Mouse (Mus musculus) stomach, embryonic 14.5 days (tissue): Measurements from ENCODE around the gene Sec61a2. TPM values are rescaled to one million over a fixed set of nuclear protein-coding genes. Genes with fewer than 3 reads are reported as not detected.

Experiments
- ATAC-seq: fragments of 200-750 bp; cut with Nextera tagmentation; 2 replicates; pipeline ENCODE4 v1.8.0; 2017; ENCODE audit warnings: low read depth, moderate TSS enrichment; ENCODE audit not compliant: insufficient number of reproducible peaks, insufficient read depth, low FRiP score
- H3K27ac ChIP-seq: fragments of 300-500 bp; sonication (generic); 2 replicates; pipeline ENCODE4 v1.5.1; 2014; ENCODE audit warnings: mild to moderate bottlenecking, low read length, moderate library complexity, mixed read lengths
- H3K27me3 ChIP-seq: fragments of 300-500 bp; sonication (generic); 2 replicates; pipeline ENCODE4 v1.6.1; 2014; ENCODE audit warnings: low read length, control low read depth, mixed read lengths; ENCODE audit not compliant: control insufficient read depth, insufficient read depth
- H3K36me3 ChIP-seq: fragments of 300-500 bp; sonication (generic); 2 replicates; pipeline ENCODE4 v1.6.1; 2014; ENCODE audit warnings: mild to moderate bottlenecking, control low read depth, low read length, moderate library complexity, mixed read lengths; ENCODE audit not compliant: control insufficient read depth, insufficient read depth
- H3K4me1 ChIP-seq: fragments of 300-500 bp; sonication (generic); 2 replicates; pipeline ENCODE4 v1.6.1; 2014; ENCODE audit warnings: low read length, control low read depth, mixed read lengths; ENCODE audit not compliant: control insufficient read depth, insufficient read depth
- H3K4me2 ChIP-seq: fragments of 300-500 bp; sonication (generic); replicated peaks from 2 replicates; pipeline ENCODE4 v1.6.1; 2014; ENCODE audit warnings: low read depth, low read length, control low read depth
- H3K4me3 ChIP-seq: fragments of 300-500 bp; sonication (generic); 2 replicates; pipeline ENCODE4 v1.5.1; 2014; ENCODE audit warnings: low read depth, low read length, control low read depth
- H3K9ac ChIP-seq: fragments of 300-500 bp; sonication (generic); replicated peaks from 2 replicates; pipeline ENCODE4 v1.6.1; 2014; ENCODE audit warnings: low read depth, mild to moderate bottlenecking, control low read depth, low read length, moderate library complexity, mixed read lengths
- H3K9me3 ChIP-seq: fragments of 300-500 bp; sonication (generic); 2 replicates; pipeline ENCODE4 v1.6.1; 2016; ENCODE audit warnings: low read depth, low read length, control low read depth; ENCODE audit not compliant: control insufficient read depth
- whole genome bisulfite sequencing: fragments of 180-500 bp; shearing (Covaris S2); extraction: QIAGEN DNeasy Blood & Tissue Kit; methylation state at CpG from one replicate; pipeline ENCODE4 v1.1.7; 2014; 5-methylcytosine and 5-hydroxymethylcytosine counted together
- polyA plus RNA-seq: library from polyadenylated mRNA; unstranded; fragments of >200 nt; fragmentation: Nextera tagmentation; extraction: Ambion mirVana; gene quantifications from 2 replicates; pipeline ENCODE4 v1.2.1, GENCODE M21; 2014

The Sec61a2 gene
- polyA plus RNA-seq, 1 experiment from 2014 or later, result 99.8 TPM

DNA sequence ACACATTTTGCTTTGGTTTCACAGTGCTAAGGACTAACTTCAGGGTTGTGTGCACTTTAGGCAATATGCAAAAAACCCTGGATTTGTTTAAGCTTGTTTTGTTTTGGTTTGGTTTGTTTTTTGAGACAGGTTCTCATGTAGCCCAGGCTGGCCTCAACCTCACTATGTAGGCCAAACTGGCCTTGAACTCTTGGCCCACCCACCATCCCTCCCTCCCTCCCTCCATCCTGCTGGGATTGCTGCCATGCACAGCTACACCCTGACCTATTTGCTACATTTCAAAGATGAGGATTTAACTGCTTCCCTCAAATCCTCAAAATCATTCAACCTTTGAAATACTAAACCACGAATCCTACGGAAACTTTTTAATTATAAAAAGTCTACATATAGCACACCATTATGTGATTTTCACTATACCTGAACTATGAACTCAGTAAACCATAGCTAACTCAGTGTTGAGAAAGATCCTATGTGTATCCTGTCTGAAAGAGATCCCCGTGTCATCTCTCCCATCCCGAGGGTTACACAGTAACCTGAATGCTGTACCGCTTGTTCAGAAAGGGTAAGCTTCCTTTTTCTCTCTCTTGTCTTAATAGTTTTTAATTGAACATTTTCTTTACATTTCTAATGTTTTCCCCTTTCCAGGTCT is 69.8 kb downstream of the Sec61a2 start:
- Histone ChIP-seq H3K4me3 (no peak overlapping the region), H3K9ac (no peak overlapping the region), H3K27me3 (no peaks in the 10 kb centered on the region), H3K4me1 (no peaks in the 10 kb centered on the region), H3K9me3 (no peaks in the 10 kb centered on the region), H3K27ac (no peak overlapping the region), H3K4me2 (no peak overlapping the region), H3K36me3 (peaks cover 27% of the 10 kb centered on the region; the same call in 1 of the 2 replicates)
- WGBS, result 91% methylated on average over 5 of the region's 5 CpGs
- no peak for ATAC-seq

DNA sequence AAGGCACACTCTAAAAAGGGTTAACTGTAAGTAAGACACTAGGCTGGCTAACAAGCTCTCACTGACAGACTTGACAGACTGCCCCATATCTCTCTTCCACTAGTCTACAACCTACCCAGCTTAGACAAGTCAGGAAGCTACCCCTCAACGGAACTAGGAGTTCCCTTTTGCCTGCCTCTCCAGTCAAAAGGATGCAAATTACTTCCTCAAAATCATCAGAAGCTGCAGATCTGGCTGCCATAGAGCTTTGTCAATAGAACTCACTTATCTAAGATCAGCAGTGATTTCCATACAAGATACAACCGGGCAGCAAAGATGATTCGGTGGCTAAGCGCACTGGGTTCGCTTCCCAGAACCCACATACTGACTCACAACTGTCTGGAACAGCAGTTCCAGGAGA is 70.5 kb downstream of the Sec61a2 start:
- no peak for ATAC-seq
- WGBS, result 81% methylated on average over 5 of the region's 5 CpGs
- Histone ChIP-seq H3K4me1 (no peaks in the 10 kb centered on the region), H3K4me3 (no peak overlapping the region), H3K9me3 (no peaks in the 10 kb centered on the region), H3K4me2 (no peak overlapping the region), H3K27me3 (no peaks in the 10 kb centered on the region), H3K27ac (no peak overlapping the region), H3K36me3 (peaks cover 29% of the 10 kb centered on the region; the same call in 1 of the 2 replicates), H3K9ac (no peak overlapping the region)

DNA sequence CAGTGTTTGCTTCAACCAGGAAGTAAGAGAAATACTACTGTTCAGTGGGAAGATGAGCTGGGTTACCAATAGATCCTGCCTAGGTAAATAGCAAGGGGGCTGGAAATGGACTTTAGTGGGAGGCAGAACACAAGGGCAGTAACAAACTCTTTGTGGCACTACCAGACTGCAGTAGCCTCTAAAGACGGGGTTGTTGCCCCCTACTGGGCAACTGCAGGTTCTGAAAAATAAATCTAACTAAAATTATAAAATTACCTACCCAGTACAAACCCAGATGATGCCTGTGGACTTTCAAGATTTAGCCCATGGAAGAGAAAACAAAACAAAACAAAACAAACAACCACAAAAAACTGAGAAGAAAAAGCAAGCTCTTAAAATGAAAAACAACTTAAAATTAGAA is 71.0 kb downstream of the Sec61a2 start:
- no peak overlapping the region for H3K4me2 ChIP-seq
- H3K9me3 ChIP-seq, result no peaks in the 10 kb centered on the region
- no peaks in the 10 kb centered on the region for H3K27me3 ChIP-seq
- no peak overlapping the region for H3K27ac ChIP-seq
- no peaks in the 10 kb centered on the region for H3K4me1 ChIP-seq
- 18% methylated on average over 1 of the region's 1 CpGs for WGBS
- no peak overlapping the region for H3K9ac ChIP-seq
- no peak for ATAC-seq
- no peak overlapping the region for H3K4me3 ChIP-seq
- H3K36me3 ChIP-seq, result peaks cover 34% of the 10 kb centered on the region; the same call in 1 of the 2 replicates

DNA sequence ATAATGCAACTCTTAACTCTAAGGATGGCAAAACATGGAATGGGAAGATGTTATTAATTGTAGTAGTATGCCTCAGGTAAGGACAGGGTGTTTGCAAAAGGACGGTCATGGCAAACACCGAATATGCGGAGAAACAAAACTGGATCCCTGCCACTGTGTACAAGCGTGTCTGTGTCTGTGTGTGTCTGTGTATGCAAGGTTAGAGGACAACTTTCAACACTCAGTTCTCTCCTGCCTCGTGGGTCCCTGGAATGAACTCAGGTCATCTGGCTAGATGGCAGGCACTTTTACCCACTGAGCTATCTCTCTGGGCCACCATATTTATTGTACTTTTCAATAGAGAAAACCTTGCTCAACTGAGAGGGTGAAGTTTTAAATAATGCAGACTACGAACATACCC is 72.8 kb downstream of the Sec61a2 start:
- no peaks in the 10 kb centered on the region for H3K27me3 ChIP-seq
- 96% methylated on average over 6 of the region's 6 CpGs for WGBS
- ATAC-seq, result no peak
- H3K9ac ChIP-seq, result no peak overlapping the region
- H3K4me1 ChIP-seq, result no peaks in the 10 kb centered on the region
- no peaks in the 10 kb centered on the region for H3K9me3 ChIP-seq
- H3K4me3 ChIP-seq, result no peak overlapping the region
- peaks cover 48% of the 10 kb centered on the region; the same call in 1 of the 2 replicates for H3K36me3 ChIP-seq
- H3K4me2 ChIP-seq, result no peak overlapping the region
- no peak overlapping the region for H3K27ac ChIP-seq

DNA sequence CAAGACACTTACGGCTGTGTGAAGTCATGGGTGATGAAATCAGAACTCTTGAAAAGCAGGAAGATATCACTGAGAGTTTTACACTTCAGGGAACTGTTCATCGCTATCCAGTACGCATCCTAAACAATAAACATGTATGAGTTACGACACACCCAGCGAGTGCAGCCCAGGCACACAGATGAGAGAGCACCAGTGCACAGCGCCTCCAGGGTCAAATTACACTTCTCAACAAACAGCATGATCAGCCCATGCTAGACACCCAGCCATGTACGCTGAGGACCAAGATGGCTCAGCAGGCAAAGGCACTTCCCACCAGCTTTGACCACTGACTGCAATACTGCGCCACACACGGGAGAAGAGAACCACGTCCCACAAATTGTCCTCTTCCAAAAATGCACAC is 74.0 kb downstream of the Sec61a2 start:
- no peak for ATAC-seq
- no peak overlapping the region for H3K4me2 ChIP-seq
- 90% methylated on average over 10 of the region's 10 CpGs for WGBS
- H3K27me3 ChIP-seq, result no peaks in the 10 kb centered on the region
- no peak overlapping the region for H3K4me3 ChIP-seq
- no peaks in the 10 kb centered on the region for H3K9me3 ChIP-seq
- peaks cover 45% of the 10 kb centered on the region; the same call in 1 of the 2 replicates for H3K36me3 ChIP-seq
- no peak overlapping the region for H3K27ac ChIP-seq
- no peaks in the 10 kb centered on the region for H3K4me1 ChIP-seq
- no peak overlapping the region for H3K9ac ChIP-seq

Other genes starting within 250 kb of the Sec61a2 start
- 19.1 and 20.5 TPM in 2 replicates for gene Camk1d, start 180.9 kb downstream of the Sec61a2 start, polyA plus RNA-seq
- gene Nudt5, start 50.4 kb downstream of the Sec61a2 start, polyA plus RNA-seq, result 71.0 and 73.0 TPM in 2 replicates
- 277 and 302 TPM in 2 replicates for gene Cdc123, start 50.3 kb downstream of the Sec61a2 start, polyA plus RNA-seq
- gene Gm13199, start 32.5 kb downstream of the Sec61a2 start, polyA plus RNA-seq, result 1.2 and 2.0 TPM in 2 replicates
- 3.6 TPM in 2 replicates for gene Dhtkd1, start 47.4 kb upstream of the Sec61a2 start, polyA plus RNA-seq
- gene Upf2, start 56.0 kb upstream of the Sec61a2 start, polyA plus RNA-seq, result 13.7 and 14.6 TPM in 2 replicates
- gene Proser2, start 234.8 kb upstream of the Sec61a2 start, polyA plus RNA-seq, result 17.6 and 17.7 TPM in 2 replicates